In the genomic region with DNA sequence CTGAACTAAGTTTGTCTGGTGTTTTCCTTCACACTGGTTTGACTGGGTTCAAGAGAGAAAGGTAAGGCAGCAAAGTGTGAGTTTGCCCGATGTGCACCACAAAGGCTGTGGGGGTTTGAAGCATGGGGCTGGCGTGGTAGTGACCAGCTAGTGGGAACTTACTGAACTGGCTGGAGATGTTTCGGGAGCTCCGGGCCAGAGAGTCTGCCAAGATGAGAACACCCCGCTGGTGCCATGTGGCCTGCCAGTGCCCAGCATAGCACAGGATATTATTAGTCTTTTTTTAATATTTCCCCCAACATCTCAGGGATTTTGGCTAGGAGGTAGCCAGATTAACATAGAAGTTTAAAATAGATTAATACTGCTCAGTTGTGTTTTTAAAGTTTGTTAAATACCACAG, we compare ENCODE assay signal across 8 mouse cellular contexts. TPM values are rescaled to one million over a fixed set of nuclear protein-coding genes. Genes with fewer than 3 reads are reported as not detected.
DNase-seq lines count a peak whose midpoint lies in the region; ATAC-seq and TF ChIP-seq lines count a peak whose summit lies in the region.

No protein-coding gene starts in this region.

- H3K9ac ChIP-seq in hindbrain, embryonic 11.5 days (ENCODE audit: low read depth, low read length) = no peak overlapping the region
- no peak overlapping the region for H3K9ac ChIP-seq in intestine, postnatal 0 days (ENCODE audit: low read depth, low read length)

- no peak for TF ChIP-seq CTCF in intestine, postnatal 0 days (IDR thresholded peaks at IDR 0.05; ENCODE audit: low read depth)

- no peak for DNase-seq in hindbrain, embryonic 10.5 days (ENCODE audit: low spot score)
- no peak for DNase-seq in hindbrain, embryonic 11.5 days (ENCODE audit: low spot score)
- peak; percentile 74 for DNase-seq in brain, adult 2 months (ENCODE audit: low read depth, low spot score)
- DNase-seq in cerebellum, adult 9-10 months = peak; percentile 84
- DNase-seq in spleen, adult 12 weeks (ENCODE audit: low spot score) = no peak
- DNase-seq in right cerebral cortex, postnatal 4 days = no peak
- no peak for DNase-seq in ovary, postnatal 36 days (ENCODE audit: low spot score)

- no peak overlapping the region for H3K27ac ChIP-seq in hindbrain, embryonic 10.5 days
- H3K27ac ChIP-seq in hindbrain, embryonic 11.5 days (ENCODE audit: low read depth, low read length) = no peak overlapping the region
- H3K27ac ChIP-seq in intestine, postnatal 0 days (ENCODE audit: low read depth, low read length) = no peak overlapping the region

- no peaks in the 10 kb centered on the region for H3K4me1 ChIP-seq in hindbrain, embryonic 10.5 days (replicated peaks)
- H3K4me1 ChIP-seq in hindbrain, embryonic 11.5 days (replicated peaks; ENCODE audit: control insufficient read depth, insufficient read depth, low read length) = no peaks in the 10 kb centered on the region
- H3K4me1 ChIP-seq in intestine, postnatal 0 days (replicated peaks; ENCODE audit: control insufficient read depth, insufficient read depth, low read length) = no peaks in the 10 kb centered on the region

- no peak for ATAC-seq in hindbrain, embryonic 11.5 days (ENCODE audit: low FRiP score)
- ATAC-seq in intestine, postnatal 0 days = no peak

- H3K4me3 ChIP-seq in hindbrain, embryonic 10.5 days = peak overlapping the region; percentile 26
- H3K4me3 ChIP-seq in hindbrain, embryonic 11.5 days (ENCODE audit: low read depth, low read length) = no peak overlapping the region
- H3K4me3 ChIP-seq in intestine, postnatal 0 days (ENCODE audit: low read depth, low read length) = no peak overlapping the region

- H3K4me2 ChIP-seq in hindbrain, embryonic 11.5 days (replicated peaks; ENCODE audit: low read depth, low read length) = no peak overlapping the region
- H3K4me2 ChIP-seq in intestine, postnatal 0 days (replicated peaks; ENCODE audit: low read depth) = peak overlapping the region; percentile 18

- 12% methylated on average over 5 of the region's 5 CpGs for WGBS in hindbrain, embryonic 10.5 days
- WGBS in hindbrain, embryonic 11.5 days = 15% methylated on average over 5 of the region's 5 CpGs
- WGBS in intestine, postnatal 0 days = 24% methylated on average over 5 of the region's 5 CpGs

- no peaks in the 10 kb centered on the region for H3K9me3 ChIP-seq in hindbrain, embryonic 10.5 days
- H3K9me3 ChIP-seq in hindbrain, embryonic 11.5 days (ENCODE audit: control insufficient read depth, low read length) = no peaks in the 10 kb centered on the region
- H3K9me3 ChIP-seq in intestine, postnatal 0 days (ENCODE audit: control insufficient read depth) = no peaks in the 10 kb centered on the region

- no peaks in the 10 kb centered on the region for H3K27me3 ChIP-seq in hindbrain, embryonic 10.5 days (ENCODE audit: insufficient read depth, poor library complexity, severe bottlenecking)
- H3K27me3 ChIP-seq in hindbrain, embryonic 11.5 days (ENCODE audit: control insufficient read depth, insufficient read depth, low read length) = no peaks in the 10 kb centered on the region
- no peaks in the 10 kb centered on the region for H3K27me3 ChIP-seq in intestine, postnatal 0 days (replicated peaks; ENCODE audit: control insufficient read depth, insufficient read depth, low read length)

- H3K36me3 ChIP-seq in hindbrain, embryonic 10.5 days = no peaks in the 10 kb centered on the region
- no peaks in the 10 kb centered on the region for H3K36me3 ChIP-seq in hindbrain, embryonic 11.5 days (ENCODE audit: control insufficient read depth, insufficient read depth, low read length)
- no peaks in the 10 kb centered on the region for H3K36me3 ChIP-seq in intestine, postnatal 0 days (ENCODE audit: control insufficient read depth, insufficient read depth)

RNA-seq across cellular contexts. Expression of a gene that starts 8.8 kb away (rescaled TPM):
- 46.2 and 48.4 TPM in 2 replicates for polyA plus RNA-seq in hindbrain, embryonic 10.5 days (2016; fragmentation: Nextera tagmentation; extraction: Ambion mirVana)
- 46.6 and 49.5 TPM in 2 replicates for polyA plus RNA-seq in hindbrain, embryonic 11.5 days (2014; fragmentation: Nextera tagmentation; extraction: Ambion mirVana)
- 28.1 and 29.9 TPM in 2 replicates for polyA plus RNA-seq in intestine, postnatal 0 days (2015; fragmentation: Nextera tagmentation; extraction: Ambion mirVana)

RNA-seq across cellular contexts. Expression of a gene that starts 25.3 kb away (rescaled TPM):
- polyA plus RNA-seq in hindbrain, embryonic 10.5 days (2016; fragmentation: Nextera tagmentation; extraction: Ambion mirVana) = 39.6 and 46.0 TPM in 2 replicates
- 30.7 and 35.3 TPM in 2 replicates for polyA plus RNA-seq in hindbrain, embryonic 11.5 days (2014; fragmentation: Nextera tagmentation; extraction: Ambion mirVana)
- 60.1 and 66.5 TPM in 2 replicates for polyA plus RNA-seq in intestine, postnatal 0 days (2015; fragmentation: Nextera tagmentation; extraction: Ambion mirVana)

RNA-seq across cellular contexts. Expression of a gene that starts 25.3 kb away (rescaled TPM):
- 130 and 147 TPM in 2 replicates for polyA plus RNA-seq in hindbrain, embryonic 10.5 days (2016; fragmentation: Nextera tagmentation; extraction: Ambion mirVana)
- 68.3 and 68.4 TPM in 2 replicates for polyA plus RNA-seq in hindbrain, embryonic 11.5 days (2014; fragmentation: Nextera tagmentation; extraction: Ambion mirVana)
- polyA plus RNA-seq in intestine, postnatal 0 days (2015; fragmentation: Nextera tagmentation; extraction: Ambion mirVana) = 69.5 and 73.1 TPM in 2 replicates

RNA-seq across cellular contexts. Expression of a gene that starts 25.3 kb away (rescaled TPM):
- polyA plus RNA-seq in hindbrain, embryonic 10.5 days (2016; fragmentation: Nextera tagmentation; extraction: Ambion mirVana) = 105 and 111 TPM in 2 replicates
- 108 and 114 TPM in 2 replicates for polyA plus RNA-seq in hindbrain, embryonic 11.5 days (2014; fragmentation: Nextera tagmentation; extraction: Ambion mirVana)
- polyA plus RNA-seq in intestine, postnatal 0 days (2015; fragmentation: Nextera tagmentation; extraction: Ambion mirVana) = 117 TPM in 2 replicates

RNA-seq across cellular contexts. Expression of a gene that starts 32.4 kb away (rescaled TPM):
- 95.6 and 111 TPM in 2 replicates for polyA plus RNA-seq in hindbrain, embryonic 10.5 days (2016; fragmentation: Nextera tagmentation; extraction: Ambion mirVana)
- polyA plus RNA-seq in hindbrain, embryonic 11.5 days (2014; fragmentation: Nextera tagmentation; extraction: Ambion mirVana) = 82.8 and 85.4 TPM in 2 replicates
- 20.4 and 21.7 TPM in 2 replicates for polyA plus RNA-seq in intestine, postnatal 0 days (2015; fragmentation: Nextera tagmentation; extraction: Ambion mirVana)

Comparison
In these comparisons a context has a peak if more than half of its experiments do, and no peak if none do; other contexts are left out.
1. DNase-seq: peak in brain, adult 2 months (single experiment) and cerebellum, adult 9-10 months (single experiment); none in hindbrain, embryonic 10.5 days (single experiment), hindbrain, embryonic 11.5 days (single experiment), spleen, adult 12 weeks (single experiment), right cerebral cortex, postnatal 4 days (single experiment) and ovary, postnatal 36 days (single experiment).